ENCODE assay signal across 17 mouse cellular contexts in the genomic region with DNA sequence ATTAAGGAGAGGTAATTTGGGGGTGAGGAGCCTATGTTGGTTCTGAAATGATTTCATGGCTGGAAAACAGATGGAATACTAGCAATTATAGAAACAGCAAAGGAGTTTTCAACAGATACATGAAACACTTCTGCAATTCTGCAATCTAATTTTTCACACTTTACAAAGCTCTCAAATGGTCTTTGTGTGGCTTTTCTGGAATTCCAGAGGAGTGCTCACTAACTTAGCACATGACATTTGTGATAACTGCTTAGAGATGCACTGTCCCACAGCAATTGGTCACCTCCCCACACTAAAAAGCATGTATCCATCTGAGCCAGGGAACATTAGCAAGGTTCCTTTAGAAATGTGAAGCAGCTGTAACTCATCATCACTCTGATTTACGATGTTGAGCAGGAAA.
"Had no signal": no experiment of that assay in that cellular context is flagged by ENCODE, and none has a peak within 500 bp of the region (broad histone marks: within the 10 kb centered on the region; RNA-seq: fewer than 3 reads in every experiment).

No protein-coding gene starts in this region.

- DNase-seq: gastrocnemius, adult 2 months; gastrocnemius, postnatal 10 days; gastrocnemius, postnatal 25 days; heart, adult 18-20 months; heart, postnatal 10 days; heart, postnatal 4 days; kidney, adult 18-20 months; kidney, adult 8-10 months; kidney, postnatal 10 days; kidney, postnatal 25 days; kidney, postnatal 4 days; liver; liver, embryonic 13.5 days had no signal

- ATAC-seq: hindbrain, embryonic 16.5 days; inflammation-experienced regulatory T-cells, adult 6 months; intestine, embryonic 15.5 days; intestine, postnatal 0 days had no signal
